Mouse (Mus musculus) megakaryocyte, embryonic 14.5 days (primary cell): ENCODE measurements at regions not wholly inside any gene's neighbourhood (a gene's known extent, or its start where the extent isn't known, plus 50 kb on each side); places are given as distances from the start of the nearest gene placed in this dataset.

Experiments
- H3K27me3 ChIP-seq: replicated peaks from 2 replicates; pipeline ENCODE3; 2012; ENCODE audit warnings: inconsistent platforms
- H3K36me3 ChIP-seq: replicated peaks from 2 replicates; pipeline ENCODE3; 2012; ENCODE audit warnings: low read length, inconsistent platforms, mixed read lengths
- H3K4me1 ChIP-seq: 2 replicates; pipeline ENCODE4 v1.6.1; 2012; ENCODE audit warnings: inconsistent platforms
- H3K4me3 ChIP-seq: replicated peaks from 2 replicates; pipeline ENCODE3; 2012; ENCODE audit warnings: moderate library complexity, mild to moderate bottlenecking, inconsistent platforms
- H3K9me3 ChIP-seq: 2 replicates; pipeline ENCODE4 v1.6.1; 2012; ENCODE audit warnings: inconsistent platforms
- FLI1 ChIP-seq: IDR thresholded peaks from 2 replicates; pipeline ENCODE4 v1.6.1; 2012; ENCODE audit warnings: low read length, inconsistent platforms, mixed read lengths
- GATA1 ChIP-seq: IDR thresholded peaks from 3 replicates; pipeline ENCODE4 v1.6.1; 2012; ENCODE audit warnings: mixed read lengths, low read length, inconsistent platforms, borderline replicate concordance

DNA sequence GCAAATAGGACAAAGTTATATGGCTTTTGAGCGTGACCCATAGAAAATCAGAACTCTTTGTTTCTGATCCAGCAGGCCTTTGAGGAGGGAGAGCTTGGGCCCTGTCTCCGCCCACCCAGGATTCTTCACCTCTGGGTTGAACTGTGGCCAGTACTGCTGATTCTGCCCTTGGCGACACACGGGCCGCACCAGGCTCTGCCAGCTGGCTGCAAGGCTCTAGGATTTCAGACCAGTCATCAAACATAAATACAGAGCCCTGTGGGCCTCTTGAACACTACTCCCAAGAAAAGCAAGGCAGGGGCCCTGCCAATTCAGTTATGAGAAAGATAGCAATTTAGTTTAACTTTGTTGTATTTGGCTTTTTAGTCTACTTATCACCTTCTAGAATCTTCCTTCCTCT is 103.4 kb upstream of the Trpm1 start:
- H3K4me1 ChIP-seq, result peaks cover 72% of the 10 kb centered on the region

DNA sequence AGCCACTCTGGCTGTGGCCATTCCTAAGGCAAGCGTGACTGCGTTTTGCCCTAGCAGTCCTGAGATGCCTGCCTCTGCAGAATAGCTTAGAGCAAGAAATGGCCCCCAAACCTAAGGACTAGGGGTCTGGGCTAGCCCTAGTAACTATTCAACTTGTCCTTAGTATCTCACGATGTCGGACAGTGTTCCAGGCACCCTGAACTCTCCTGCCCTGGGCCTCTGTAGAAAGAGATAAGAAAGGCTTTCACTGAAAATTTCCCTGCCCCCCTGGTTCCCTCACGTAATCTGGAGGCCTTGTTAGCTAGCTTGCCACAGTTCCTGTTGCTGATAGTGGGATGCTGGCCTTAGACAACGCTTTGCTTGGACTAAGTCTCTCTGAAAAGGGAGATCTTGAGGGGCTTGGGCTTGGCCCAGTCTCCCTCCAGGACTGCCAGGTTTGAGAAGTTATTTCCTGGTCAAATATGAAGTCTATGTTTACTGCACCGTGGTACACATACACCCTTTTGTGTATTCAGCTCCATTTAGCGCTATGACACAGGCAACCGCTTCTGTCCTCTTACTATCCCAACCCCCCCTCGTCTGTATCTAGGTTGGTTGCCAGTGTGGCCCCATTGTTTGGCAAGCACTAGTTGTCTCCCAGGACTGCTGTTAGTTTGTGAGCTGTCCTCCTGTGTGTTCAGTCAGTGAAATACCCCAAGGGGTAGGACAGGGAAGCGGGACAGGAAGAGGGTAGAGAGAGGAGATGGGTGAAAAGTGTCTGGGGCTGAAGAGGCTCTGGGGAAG is 104.3 kb upstream of the Trpm1 start:
- Histone ChIP-seq H3K9me3 (peaks cover 2% of the 10 kb centered on the region; the same call in 1 of the 2 replicates), H3K27me3 (no peaks in the 10 kb centered on the region), H3K36me3 (peaks cover 3% of the 10 kb centered on the region), H3K4me1 (peaks cover 66% of the 10 kb centered on the region), H3K4me3 (peak overlapping the region; percentile 92)
- TF ChIP-seq FLI1 (no peak), GATA1 (no peak)

More for the DNA sequence above, 103.4 kb upstream of the Trpm1 start:
- Histone ChIP-seq H3K36me3 (peaks cover 5% of the 10 kb centered on the region), H3K4me3 (peak overlapping the region; percentile 23), H3K9me3 (peaks cover 4% of the 10 kb centered on the region; the same call in 1 of the 2 replicates), H3K27me3 (no peaks in the 10 kb centered on the region)
- no peak for TF ChIP-seq GATA1
- TF ChIP-seq FLI1, result no peak

DNA sequence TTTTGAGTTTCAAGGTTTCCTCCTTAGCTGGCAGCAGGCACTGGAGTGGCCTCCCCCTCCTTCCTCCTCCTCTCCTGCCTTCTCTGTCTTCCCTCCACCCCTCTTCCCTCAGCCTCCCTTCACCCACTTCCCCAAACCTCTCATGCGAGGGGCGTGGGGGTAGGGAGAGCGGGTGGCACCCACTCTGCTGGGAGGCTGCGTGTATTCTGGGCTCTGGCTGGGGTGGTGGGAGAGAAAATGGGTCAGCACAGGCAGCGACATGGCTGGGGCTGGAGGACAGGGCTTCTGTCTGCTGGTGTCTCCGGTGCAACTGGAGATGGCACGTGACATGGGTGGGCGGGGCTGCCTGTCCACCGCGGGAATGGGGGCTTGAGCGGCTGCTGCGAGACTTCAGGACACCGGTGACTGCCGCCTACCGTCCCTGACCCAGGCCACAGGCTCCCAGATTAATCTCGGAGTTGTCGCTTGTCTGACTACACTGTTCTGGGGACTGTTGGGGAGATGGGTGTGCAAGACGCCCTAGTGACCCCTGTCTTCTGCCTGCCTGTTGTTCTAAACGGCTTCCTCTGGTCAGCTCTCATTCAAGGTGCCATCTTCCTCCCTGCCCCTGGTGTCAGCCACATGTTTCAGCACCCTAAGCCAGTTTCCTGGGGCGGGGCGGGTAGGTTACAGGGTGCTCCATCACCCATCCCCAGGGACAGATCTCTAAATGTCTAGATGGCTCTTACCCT is 105.0 kb upstream of the Trpm1 start:
- H3K4me1 ChIP-seq, result peaks cover 68% of the 10 kb centered on the region
- TF ChIP-seq GATA1, result no peak
- no peak for TF ChIP-seq FLI1
- no peaks in the 10 kb centered on the region for H3K27me3 ChIP-seq
- peak overlapping the region; percentile 92 for H3K4me3 ChIP-seq
- H3K9me3 ChIP-seq, result no peaks in the 10 kb centered on the region
- H3K36me3 ChIP-seq, result peaks cover 2% of the 10 kb centered on the region

DNA sequence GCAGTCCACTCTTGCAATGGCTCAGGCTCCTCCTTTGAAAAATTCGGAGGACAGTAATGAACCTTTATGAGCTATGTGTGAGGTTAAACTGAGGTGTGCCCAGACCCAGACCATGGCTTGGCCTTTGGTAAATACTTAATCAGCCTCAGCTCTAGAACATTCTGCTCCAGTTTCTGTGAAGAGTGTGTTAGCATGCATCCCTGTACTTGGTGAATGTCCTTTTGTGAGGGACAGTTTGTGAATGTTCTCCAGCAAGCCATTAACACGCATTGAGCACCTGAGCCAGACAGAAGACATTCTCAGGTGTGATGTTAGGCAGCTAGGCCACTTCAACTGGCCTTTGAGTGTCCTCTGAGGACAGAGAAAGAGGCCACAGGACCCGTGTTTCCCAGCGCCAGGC is 105.8 kb upstream of the Trpm1 start:
- Histone ChIP-seq H3K4me3 (peak overlapping the region; percentile 92), H3K36me3 (peaks cover 2% of the 10 kb centered on the region), H3K27me3 (no peaks in the 10 kb centered on the region), H3K9me3 (no peaks in the 10 kb centered on the region), H3K4me1 (peaks cover 74% of the 10 kb centered on the region)
- no peak for TF ChIP-seq FLI1
- TF ChIP-seq GATA1, result no peak

DNA sequence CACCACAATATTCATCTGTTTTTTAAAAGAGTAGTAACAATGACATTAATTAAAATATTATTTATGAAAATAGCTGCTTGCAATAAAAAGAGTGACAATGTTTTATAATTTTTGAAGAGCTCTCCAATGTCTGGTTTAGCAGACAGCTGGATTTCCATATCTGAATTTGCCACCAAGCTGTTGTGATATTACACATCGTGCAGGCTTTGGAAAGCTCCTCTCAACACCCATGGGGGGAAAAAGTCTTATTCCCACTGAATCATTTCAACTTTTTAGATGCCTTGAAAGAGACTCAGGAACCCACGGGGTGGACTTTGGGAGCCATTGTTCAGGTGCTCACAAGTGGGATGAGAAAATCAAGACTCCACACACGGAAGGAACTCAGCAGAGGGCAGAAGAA is 106.6 kb upstream of the Klf13 start:
- peaks cover 71% of the 10 kb centered on the region for H3K4me1 ChIP-seq
- peaks cover 8% of the 10 kb centered on the region for H3K9me3 ChIP-seq
- H3K36me3 ChIP-seq, result no peaks in the 10 kb centered on the region
- TF ChIP-seq GATA1, result no peak
- no peak for TF ChIP-seq FLI1
- H3K27me3 ChIP-seq, result no peaks in the 10 kb centered on the region
- no peak overlapping the region for H3K4me3 ChIP-seq

DNA sequence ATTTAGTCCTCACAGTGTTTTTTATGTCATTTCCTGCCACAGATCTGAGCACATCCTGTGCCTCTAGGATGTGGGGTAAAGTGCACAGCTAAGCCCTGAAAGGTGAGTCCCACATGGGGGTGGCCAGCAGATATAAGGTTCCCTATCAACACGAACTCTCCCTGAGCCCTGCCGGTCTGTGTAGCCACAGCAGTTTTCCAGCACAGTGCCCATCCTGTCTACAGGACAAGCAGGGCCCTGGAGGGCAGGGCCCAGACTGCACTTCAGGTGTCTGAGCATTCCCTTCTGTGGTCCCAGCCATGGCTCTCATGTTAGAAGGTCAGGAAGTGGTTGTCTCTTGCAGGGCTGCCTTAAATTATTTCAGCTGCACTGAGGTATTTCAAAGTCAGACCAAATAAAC is 104.3 kb upstream of the Klf13 start:
- no peaks in the 10 kb centered on the region for H3K36me3 ChIP-seq
- peaks cover 8% of the 10 kb centered on the region for H3K9me3 ChIP-seq
- TF ChIP-seq FLI1 (no peak), GATA1 (no peak)
- H3K27me3 ChIP-seq, result no peaks in the 10 kb centered on the region
- peak overlapping the region; percentile 24 for H3K4me3 ChIP-seq
- H3K4me1 ChIP-seq, result peaks cover 65% of the 10 kb centered on the region

DNA sequence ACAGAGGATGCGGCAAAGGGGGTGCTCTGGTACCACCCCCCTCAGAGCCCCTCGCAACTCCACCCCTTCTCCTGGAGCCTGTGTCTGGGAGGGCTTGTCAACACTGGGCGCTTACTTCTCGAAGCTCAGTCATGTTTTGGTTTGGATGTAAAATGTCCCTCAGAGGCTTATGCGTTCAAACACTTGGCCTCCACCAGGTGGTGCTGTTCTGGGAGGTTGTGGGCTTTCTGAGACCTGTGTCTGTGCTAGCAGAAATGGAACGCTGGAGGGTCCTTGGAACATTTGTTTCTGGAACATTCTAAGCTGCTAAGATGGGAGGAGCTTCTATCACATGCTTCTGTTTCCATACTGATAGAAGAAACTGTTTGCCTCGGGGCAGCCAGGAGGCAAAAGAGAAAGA is 102.6 kb upstream of the Klf13 start:
- Histone ChIP-seq H3K4me3 (no peak overlapping the region), H3K4me1 (peaks cover 72% of the 10 kb centered on the region), H3K36me3 (no peaks in the 10 kb centered on the region), H3K9me3 (peaks cover 8% of the 10 kb centered on the region), H3K27me3 (no peaks in the 10 kb centered on the region)
- TF ChIP-seq FLI1, result no peak
- TF ChIP-seq GATA1, result no peak

DNA sequence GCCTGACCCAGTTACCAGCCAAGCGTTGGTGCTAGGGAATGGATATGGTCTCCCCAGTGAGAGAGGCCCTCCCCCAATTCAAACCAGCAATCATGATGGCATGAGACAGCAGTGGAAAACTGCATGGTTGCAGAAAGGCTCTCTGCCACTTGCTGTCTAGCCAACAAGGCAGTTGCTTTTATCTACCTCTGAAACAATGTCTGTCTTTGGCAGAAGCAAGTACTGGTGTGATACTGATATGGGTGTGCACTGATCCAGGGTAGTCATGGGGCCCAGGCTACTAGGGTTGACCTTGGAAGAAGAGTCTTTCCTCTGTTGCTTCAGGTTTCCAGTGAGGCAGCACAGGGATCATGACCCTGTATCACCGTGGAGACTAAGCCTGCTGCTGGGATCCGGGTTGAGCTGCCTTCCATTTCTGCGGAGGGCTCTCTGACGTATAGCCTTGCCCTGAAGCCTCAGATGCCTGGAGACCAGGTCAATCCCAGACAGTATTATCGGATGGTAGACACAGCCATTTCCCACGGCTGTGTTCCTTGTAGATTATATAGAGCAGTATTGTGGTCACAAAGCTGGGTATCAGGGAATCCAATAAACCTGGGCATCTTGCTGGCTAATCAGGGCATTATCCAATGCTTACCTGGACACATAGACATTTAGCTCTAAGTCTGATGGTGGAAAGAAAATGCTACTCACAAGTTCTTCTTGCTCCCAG is 101.5 kb upstream of the Klf13 start:
- Histone ChIP-seq H3K9me3 (peaks cover 8% of the 10 kb centered on the region), H3K36me3 (no peaks in the 10 kb centered on the region), H3K27me3 (no peaks in the 10 kb centered on the region), H3K4me3 (no peak overlapping the region), H3K4me1 (peaks cover 80% of the 10 kb centered on the region)
- TF ChIP-seq GATA1 (no peak), FLI1 (no peak)

DNA sequence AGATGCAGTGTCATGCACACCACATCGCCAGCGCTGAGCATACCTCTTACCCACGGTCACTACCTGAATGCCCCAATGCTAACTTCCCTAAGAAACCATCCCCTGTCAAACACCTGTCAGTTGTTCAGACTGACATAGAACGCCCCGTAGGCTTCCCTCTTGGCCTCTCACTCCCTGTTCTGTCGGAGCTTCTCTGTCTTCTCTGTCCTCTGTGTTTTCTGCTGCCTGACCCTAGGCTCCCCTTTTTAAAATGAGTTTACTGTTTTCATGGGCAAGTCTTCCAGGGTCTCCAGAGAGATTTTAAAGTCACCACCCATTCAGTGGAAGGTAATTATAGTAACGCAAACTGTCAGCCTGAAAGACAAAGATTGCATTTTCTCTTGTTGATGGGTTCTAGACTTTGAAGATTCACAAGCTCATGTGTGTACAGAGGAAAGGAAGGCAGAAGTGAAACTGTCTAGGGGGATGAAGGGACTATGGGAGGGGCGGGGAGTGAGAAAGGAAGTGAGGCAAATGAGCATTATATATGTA is 99.1 kb upstream of the Klf13 start:
- H3K4me1 ChIP-seq, result peaks cover 83% of the 10 kb centered on the region
- H3K27me3 ChIP-seq, result no peaks in the 10 kb centered on the region
- TF ChIP-seq FLI1 (no peak), GATA1 (no peak)
- H3K9me3 ChIP-seq, result peaks cover 8% of the 10 kb centered on the region
- no peaks in the 10 kb centered on the region for H3K36me3 ChIP-seq
- H3K4me3 ChIP-seq, result no peak overlapping the region
